Mouse (Mus musculus) lung, postnatal 0 days (tissue): ENCODE data around the gene Slc26a10.

ENCODE experiments used
- CTCF ChIP-seq: IDR thresholded peaks from 2 replicates; pipeline ENCODE4 v1.5.1; 2016; ENCODE audit warnings: antibody characterized with exemption, mild to moderate bottlenecking
- EP300 ChIP-seq: IDR thresholded peaks from 2 replicates; pipeline ENCODE4 v1.6.1; 2016; ENCODE audit warnings: antibody characterized with exemption, mild to moderate bottlenecking, control low read depth

DNA sequence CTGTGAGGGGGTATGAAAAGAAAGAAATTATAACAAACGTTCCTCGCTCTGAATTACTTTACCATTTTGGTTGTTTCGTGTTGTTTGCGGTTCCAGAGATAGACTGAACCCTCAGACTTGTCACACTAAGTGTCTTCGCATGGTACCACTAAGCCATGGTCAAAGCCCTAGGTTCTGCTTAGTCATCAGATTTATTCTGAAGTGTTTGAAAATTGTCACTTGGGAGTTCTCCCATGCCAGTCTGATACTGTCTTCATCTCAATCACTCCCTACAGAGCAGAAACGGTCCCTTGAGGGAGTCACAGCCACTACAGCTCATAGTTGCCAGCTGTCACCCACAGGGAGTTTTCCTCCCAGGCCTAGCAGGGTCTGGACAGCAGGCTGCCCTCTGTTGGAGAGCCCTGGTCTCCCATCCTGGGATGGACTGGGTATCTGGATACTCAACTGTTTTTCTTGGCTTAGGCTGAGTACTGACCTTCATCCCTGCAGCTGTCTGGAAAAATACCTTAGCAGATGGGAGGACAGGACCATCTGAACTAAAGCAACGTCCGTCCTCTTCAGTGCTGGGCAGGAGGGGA, 46.0 kb upstream of the Slc26a10 start:
- peak; percentile 59 for TF ChIP-seq CTCF
- TF ChIP-seq EP300 = no peak
